Mouse (Mus musculus) kidney, adult 8-10 months (tissue): ENCODE measurements around the gene Olfr889.
"Not testable (repeated sequence)": the region's sequence is repeated elsewhere in the genome, so short reads cannot be mapped to it uniquely, and the experiment has no call there.

Experiments
- DNase-seq, 2 experiments: peaks; one replicate each; pipeline ENCODE4 v3.0.0; 2022

Olfr889 gene

DNA sequence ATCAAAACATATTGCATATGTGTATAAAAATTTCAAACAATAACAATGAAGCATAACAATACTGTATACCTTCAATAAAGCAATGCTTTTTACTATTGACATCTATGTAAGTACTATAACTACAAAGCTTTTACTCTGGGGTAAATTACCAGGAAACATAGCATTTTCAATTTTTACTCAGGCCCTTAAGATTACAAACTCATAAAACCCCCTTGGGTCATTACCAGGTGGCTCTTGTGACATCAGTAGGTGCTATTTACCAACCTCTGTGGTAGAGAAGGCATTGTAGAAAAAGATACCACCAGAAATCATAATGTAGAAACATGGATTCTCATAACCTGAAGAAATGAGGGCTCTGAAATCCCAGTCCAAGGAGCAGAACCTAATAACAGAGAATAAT, at the start of gene Olfr889:
TSS of gene Olfr889 (plus strand) at position 301 of the 400 bp plus-strand sequence.
- DNase-seq = no peak

DNA sequence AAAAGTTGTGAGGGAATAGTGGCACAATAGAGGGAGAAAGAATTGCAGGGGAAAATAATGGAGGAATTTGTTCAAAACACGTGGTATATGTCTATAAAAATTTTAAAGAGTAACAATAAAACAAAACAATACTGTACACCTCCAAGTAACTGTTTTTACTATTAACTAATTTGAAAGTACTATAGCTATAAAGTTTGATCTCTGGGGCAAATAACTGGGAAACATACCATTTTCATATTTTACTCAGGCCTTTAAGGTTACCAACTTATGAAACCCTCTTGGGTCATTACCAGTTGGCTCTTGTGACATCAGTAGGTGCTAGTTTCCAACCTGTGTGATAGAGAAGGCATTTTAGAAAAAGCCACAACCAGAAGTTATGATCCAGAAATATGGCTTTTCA, 31.2 kb upstream of the Olfr889 start, which contains the start of gene Olfr887:
TSS of gene Olfr887 (plus strand) at position 301 of the 400 bp plus-strand sequence.
- no peak for DNase-seq

DNA sequence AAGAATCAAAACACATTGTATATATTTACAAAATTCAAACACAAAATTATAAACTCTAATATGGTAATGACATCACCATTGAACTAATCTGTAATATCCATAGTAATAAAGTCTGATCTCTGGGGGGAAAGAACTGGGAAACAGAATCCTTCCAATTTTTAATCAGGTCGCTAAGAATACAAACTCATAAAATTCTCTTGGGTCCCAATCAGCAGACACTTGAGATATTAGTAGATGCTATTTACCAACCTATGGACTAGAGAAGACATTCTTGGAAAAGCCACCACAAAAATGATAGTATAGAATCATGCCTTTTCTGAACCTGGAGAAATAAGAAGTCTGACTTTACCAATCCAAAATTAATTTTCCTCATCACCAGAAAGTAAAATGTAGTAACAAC, 7.2 kb upstream of the Olfr889 start, which contains the start of gene Olfr888:
TSS of gene Olfr888 (plus strand) at position 301 of the 400 bp plus-strand sequence.
- DNase-seq = no peak

DNA sequence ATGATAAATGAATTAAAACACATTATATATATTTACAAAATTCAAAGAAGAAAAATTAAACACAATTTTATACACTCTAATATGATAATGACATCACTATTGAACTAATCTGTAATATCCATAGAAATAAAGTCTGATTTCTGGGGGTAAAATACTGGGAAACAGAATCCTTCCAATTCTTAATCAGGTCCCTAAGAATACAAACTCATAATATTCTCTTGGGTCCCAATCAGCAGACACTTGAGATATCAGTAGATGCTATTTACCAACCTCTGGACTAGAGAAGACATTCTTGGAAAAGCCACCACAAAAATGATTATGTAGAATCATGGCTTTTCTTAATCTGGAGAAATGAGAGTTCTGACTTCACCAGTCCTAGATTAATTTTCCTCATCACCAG, 27.2 kb downstream of the Olfr889 start, which contains the start of gene Olfr890:
TSS of gene Olfr890 (plus strand) at position 301 of the 400 bp plus-strand sequence.
- DNase-seq = no peak

DNA sequence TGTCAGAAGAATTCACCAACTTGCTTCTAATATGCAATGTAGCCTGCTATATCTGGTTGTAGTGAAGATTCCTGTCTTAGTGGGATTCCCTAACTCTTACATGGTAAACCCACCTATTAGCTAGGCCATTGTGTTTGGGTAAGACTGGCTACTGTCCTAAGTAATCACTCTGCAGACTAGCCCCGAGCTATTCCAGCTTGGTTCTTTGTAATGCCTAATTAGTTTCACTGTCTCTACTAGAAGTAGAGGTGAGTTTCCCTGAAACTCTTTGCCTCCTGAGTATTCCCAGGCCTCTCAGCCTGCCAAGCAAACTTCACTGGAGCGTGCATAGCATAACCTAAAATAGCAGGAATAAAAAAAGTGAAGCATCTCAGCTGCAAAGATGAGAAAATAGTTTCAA, 53.3 kb downstream of the Olfr889 start:
- DNase-seq = not testable (repeated sequence)
